Mouse (Mus musculus) megakaryocyte, embryonic 14.5 days (primary cell): ENCODE data around the gene Cdk4.

ENCODE experiments used
- FLI1 ChIP-seq: IDR thresholded peaks from 2 replicates; pipeline ENCODE4 v1.6.1; 2012; ENCODE audit warnings: low read length, inconsistent platforms, mixed read lengths
- GATA1 ChIP-seq: IDR thresholded peaks from 3 replicates; pipeline ENCODE4 v1.6.1; 2012; ENCODE audit warnings: mixed read lengths, low read length, inconsistent platforms, borderline replicate concordance

DNA sequence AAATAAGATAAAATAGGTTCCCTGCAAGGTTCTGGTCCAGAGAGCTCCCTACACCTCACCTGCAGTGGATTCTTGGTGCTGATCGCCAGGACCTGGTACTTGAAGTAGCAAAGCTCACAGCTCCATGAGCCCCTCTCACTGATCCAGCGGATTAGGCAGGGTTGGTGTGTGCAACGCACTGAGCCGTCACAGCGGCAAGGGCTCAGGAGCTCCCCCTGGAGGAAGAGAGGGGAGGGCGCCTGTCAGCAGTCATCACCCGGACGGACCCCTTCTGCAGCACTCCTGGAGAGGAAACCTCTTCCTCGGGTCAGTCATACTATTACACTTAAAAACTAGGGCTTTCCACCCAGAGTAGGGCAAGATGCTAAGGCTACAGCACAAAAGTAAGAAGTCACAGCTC, 5.2 kb upstream of the Cdk4 start:
- no peak for TF ChIP-seq GATA1
- TF ChIP-seq FLI1, result no peak
